Mouse (Mus musculus): ENCODE data around the gene Nin. TPM values are rescaled to one million over a fixed set of nuclear protein-coding genes. Genes with fewer than 3 reads are reported as not detected.

The Nin gene
- polyA plus RNA-seq, 1 experiment = 8.0 TPM

DNA sequence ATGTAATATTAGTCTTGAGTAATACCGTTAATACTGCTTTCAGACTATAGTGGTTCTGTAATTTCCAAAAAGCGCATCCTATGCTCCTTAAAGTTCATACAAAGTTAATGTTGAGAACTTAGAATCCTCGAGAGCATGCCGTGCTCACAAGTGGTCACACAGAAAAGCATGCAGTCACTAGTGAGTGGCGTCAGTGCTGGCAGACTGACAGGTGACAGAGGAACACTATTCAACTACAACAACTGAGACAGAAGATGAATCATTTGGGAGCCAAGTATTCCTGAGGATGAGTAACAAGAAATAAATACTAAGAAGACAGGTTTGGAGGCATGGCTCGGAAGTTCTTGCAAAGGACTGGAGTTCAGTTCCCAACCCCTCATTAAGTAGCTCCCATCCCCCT is 146.4 kb downstream of the Nin start:
- TF ChIP-seq MYOG (IDR thresholded peaks at IDR 0.05; ENCODE audit: control insufficient read depth, extremely low read depth, insufficient read length) (no peak), USF1 (IDR thresholded peaks at IDR 0.05; ENCODE audit: low read depth) (no peak), FOSL1 (IDR thresholded peaks at IDR 0.05; ENCODE audit: insufficient read depth, low read length, poor library complexity, severe bottlenecking) (no peak), CEBPB (IDR thresholded peaks at IDR 0.05; ENCODE audit: low read depth) (no peak), MYOD1 (IDR thresholded peaks at IDR 0.05; ENCODE audit: control insufficient read depth, insufficient read length, low read depth) (no peak), CTCF (IDR thresholded peaks at IDR 0.05; ENCODE audit: control insufficient read depth, insufficient read depth, insufficient read length) (no peak), MAX (IDR thresholded peaks at IDR 0.05) (no peak)
- Histone ChIP-seq H3ac (ENCODE audit: control insufficient read depth, insufficient read length, low read depth) (no peak overlapping the region), H3K27me3 (ENCODE audit: control insufficient read depth, insufficient read depth, insufficient read length) (no peaks in the 10 kb centered on the region), H3K79me3 (ENCODE audit: low read depth) (peaks cover 25% of the 10 kb centered on the region), H3K79me2 (ENCODE audit: control insufficient read depth, insufficient read depth) (peaks cover 39% of the 10 kb centered on the region), H3K36me3 (ENCODE audit: control insufficient read depth, insufficient read depth) (peaks cover 96% of the 10 kb centered on the region), H3K4me3 (ENCODE audit: insufficient read depth, poor library complexity, severe bottlenecking) (no peak overlapping the region)

DNA sequence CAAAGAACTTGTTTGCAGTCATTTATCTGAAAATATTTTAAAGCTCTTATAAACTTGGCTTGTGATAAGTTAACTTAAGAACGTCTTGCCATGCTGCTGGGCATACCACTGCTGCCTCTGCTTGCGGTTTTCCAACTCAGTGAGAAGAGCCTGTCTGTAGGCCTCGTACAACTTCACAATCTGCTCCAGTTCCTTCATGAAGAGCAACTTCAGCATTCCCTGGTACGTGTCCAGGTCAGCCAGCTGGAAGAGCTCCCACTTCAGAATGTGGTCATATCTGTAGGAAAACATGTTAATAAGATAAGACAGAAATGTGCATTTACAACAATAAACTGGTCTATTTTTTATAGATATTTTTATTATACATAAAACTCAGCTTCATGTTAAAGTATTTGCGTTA is 147.4 kb downstream of the Nin start:
- Histone ChIP-seq H3K27me3 (ENCODE audit: control insufficient read depth, insufficient read depth, insufficient read length) (no peaks in the 10 kb centered on the region), H3K36me3 (ENCODE audit: control insufficient read depth, insufficient read depth) (peaks cover 96% of the 10 kb centered on the region), H3K4me3 (ENCODE audit: insufficient read depth, poor library complexity, severe bottlenecking) (no peak overlapping the region), H3ac (ENCODE audit: control insufficient read depth, insufficient read length, low read depth) (no peak overlapping the region), H3K79me2 (ENCODE audit: control insufficient read depth, insufficient read depth) (peaks cover 28% of the 10 kb centered on the region), H3K79me3 (ENCODE audit: low read depth) (peaks cover 17% of the 10 kb centered on the region)
- TF ChIP-seq USF1 (IDR thresholded peaks at IDR 0.05; ENCODE audit: low read depth) (no peak), MYOG (IDR thresholded peaks at IDR 0.05; ENCODE audit: control insufficient read depth, extremely low read depth, insufficient read length) (no peak), CEBPB (IDR thresholded peaks at IDR 0.05; ENCODE audit: low read depth) (no peak), MYOD1 (IDR thresholded peaks at IDR 0.05; ENCODE audit: control insufficient read depth, insufficient read length, low read depth) (no peak), FOSL1 (IDR thresholded peaks at IDR 0.05; ENCODE audit: insufficient read depth, low read length, poor library complexity, severe bottlenecking) (no peak), MAX (IDR thresholded peaks at IDR 0.05) (no peak), CTCF (IDR thresholded peaks at IDR 0.05; ENCODE audit: control insufficient read depth, insufficient read depth, insufficient read length) (no peak)

DNA sequence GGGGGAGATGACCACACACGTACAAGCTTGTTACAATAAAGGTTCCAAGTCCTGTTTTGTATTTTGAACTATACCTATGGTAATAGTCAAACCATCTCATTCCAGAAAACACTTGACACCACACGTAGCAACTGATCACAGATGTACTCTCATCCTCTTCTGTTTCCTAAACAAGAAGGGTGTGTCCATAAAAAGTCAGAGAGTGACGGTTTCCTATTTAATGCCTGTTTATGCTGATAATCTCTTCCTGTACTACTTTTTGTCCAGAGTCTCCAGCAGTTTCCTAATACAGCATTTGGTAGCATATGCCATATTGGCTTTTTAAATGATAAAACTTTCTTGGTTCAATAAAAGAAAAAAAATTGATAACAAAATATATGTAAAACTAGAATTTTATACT is 147.9 kb downstream of the Nin start:
- H3K79me3 ChIP-seq (ENCODE audit: low read depth) = peaks cover 14% of the 10 kb centered on the region
- H3K79me2 ChIP-seq (ENCODE audit: control insufficient read depth, insufficient read depth) = peaks cover 24% of the 10 kb centered on the region
- no peak overlapping the region for H3ac ChIP-seq (ENCODE audit: control insufficient read depth, insufficient read length, low read depth)
- peaks cover 96% of the 10 kb centered on the region for H3K36me3 ChIP-seq (ENCODE audit: control insufficient read depth, insufficient read depth)
- no peak overlapping the region for H3K4me3 ChIP-seq (ENCODE audit: insufficient read depth, poor library complexity, severe bottlenecking)
- no peak for TF ChIP-seq MAX (IDR thresholded peaks at IDR 0.05)
- no peak for TF ChIP-seq MYOG (IDR thresholded peaks at IDR 0.05; ENCODE audit: control insufficient read depth, extremely low read depth, insufficient read length)
- TF ChIP-seq CEBPB (IDR thresholded peaks at IDR 0.05; ENCODE audit: low read depth) = no peak
- TF ChIP-seq FOSL1 (IDR thresholded peaks at IDR 0.05; ENCODE audit: insufficient read depth, low read length, poor library complexity, severe bottlenecking) = no peak
- TF ChIP-seq USF1 (IDR thresholded peaks at IDR 0.05; ENCODE audit: low read depth) = no peak
- TF ChIP-seq MYOD1 (IDR thresholded peaks at IDR 0.05; ENCODE audit: control insufficient read depth, insufficient read length, low read depth) = no peak
- TF ChIP-seq CTCF (IDR thresholded peaks at IDR 0.05; ENCODE audit: control insufficient read depth, insufficient read depth, insufficient read length) = no peak
- H3K27me3 ChIP-seq (ENCODE audit: control insufficient read depth, insufficient read depth, insufficient read length) = no peaks in the 10 kb centered on the region

DNA sequence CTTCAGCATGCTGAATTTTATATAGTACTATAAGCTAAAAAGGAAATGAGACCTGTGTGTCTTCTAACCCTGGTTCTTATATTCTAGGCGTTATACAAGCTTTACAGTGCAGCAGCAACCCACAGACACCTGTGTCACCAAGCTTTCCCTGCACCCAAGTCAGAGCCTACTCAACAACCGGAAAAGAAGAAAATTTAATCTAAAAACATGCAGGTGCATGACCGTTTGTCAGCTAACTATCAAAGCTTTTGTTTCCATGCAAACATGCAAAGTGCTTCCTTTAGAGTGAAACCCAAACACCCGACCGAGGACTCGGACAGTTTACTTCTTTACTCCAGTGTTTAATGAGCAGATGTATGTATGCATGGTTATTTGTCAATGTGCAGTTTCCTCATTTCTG is 150.4 kb downstream of the Nin start:
- H3K27me3 ChIP-seq (ENCODE audit: control insufficient read depth, insufficient read depth, insufficient read length) = no peaks in the 10 kb centered on the region
- peaks cover 88% of the 10 kb centered on the region for H3K36me3 ChIP-seq (ENCODE audit: control insufficient read depth, insufficient read depth)
- no peak overlapping the region for H3K4me3 ChIP-seq (ENCODE audit: insufficient read depth, poor library complexity, severe bottlenecking)
- no peaks in the 10 kb centered on the region for H3K79me3 ChIP-seq (ENCODE audit: low read depth)
- no peak overlapping the region for H3ac ChIP-seq (ENCODE audit: control insufficient read depth, insufficient read length, low read depth)
- H3K79me2 ChIP-seq (ENCODE audit: control insufficient read depth, insufficient read depth) = peaks cover 2% of the 10 kb centered on the region
- TF ChIP-seq MYOD1 (IDR thresholded peaks at IDR 0.05; ENCODE audit: control insufficient read depth, insufficient read length, low read depth) = no peak
- TF ChIP-seq CEBPB (IDR thresholded peaks at IDR 0.05; ENCODE audit: low read depth) = no peak
- TF ChIP-seq USF1 (IDR thresholded peaks at IDR 0.05; ENCODE audit: low read depth) = no peak
- no peak for TF ChIP-seq FOSL1 (IDR thresholded peaks at IDR 0.05; ENCODE audit: insufficient read depth, low read length, poor library complexity, severe bottlenecking)
- TF ChIP-seq MYOG (IDR thresholded peaks at IDR 0.05; ENCODE audit: control insufficient read depth, extremely low read depth, insufficient read length) = no peak
- no peak for TF ChIP-seq MAX (IDR thresholded peaks at IDR 0.05)
- no peak for TF ChIP-seq CTCF (IDR thresholded peaks at IDR 0.05; ENCODE audit: control insufficient read depth, insufficient read depth, insufficient read length)

DNA sequence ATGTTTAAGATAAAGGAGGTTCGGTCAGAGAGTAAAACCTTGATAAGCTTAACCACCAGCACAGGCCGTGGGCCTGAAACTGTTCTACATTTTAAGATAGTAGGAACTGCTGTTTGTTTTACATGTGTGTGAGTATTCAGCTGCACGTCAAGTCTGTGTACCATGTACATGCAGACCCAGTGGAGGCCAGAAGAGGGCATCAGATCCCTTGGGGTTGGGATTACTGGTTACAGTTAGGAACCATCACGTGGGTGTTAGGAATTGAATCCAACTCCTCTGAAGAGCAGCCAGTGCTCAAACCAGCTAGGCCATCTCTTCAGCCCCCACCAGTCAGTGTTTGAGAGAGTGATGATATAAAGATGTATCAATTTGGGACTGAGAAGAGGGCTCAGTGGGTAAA is 151.0 kb downstream of the Nin start:
- no peaks in the 10 kb centered on the region for H3K27me3 ChIP-seq (ENCODE audit: control insufficient read depth, insufficient read depth, insufficient read length)
- TF ChIP-seq CTCF (IDR thresholded peaks at IDR 0.05; ENCODE audit: control insufficient read depth, insufficient read depth, insufficient read length) = no peak
- TF ChIP-seq FOSL1 (IDR thresholded peaks at IDR 0.05; ENCODE audit: insufficient read depth, low read length, poor library complexity, severe bottlenecking) = no peak
- no peak for TF ChIP-seq CEBPB (IDR thresholded peaks at IDR 0.05; ENCODE audit: low read depth)
- no peak for TF ChIP-seq MYOG (IDR thresholded peaks at IDR 0.05; ENCODE audit: control insufficient read depth, extremely low read depth, insufficient read length)
- peak; percentile 29 for TF ChIP-seq MAX (IDR thresholded peaks at IDR 0.05)
- TF ChIP-seq MYOD1 (IDR thresholded peaks at IDR 0.05; ENCODE audit: control insufficient read depth, insufficient read length, low read depth) = no peak
- TF ChIP-seq USF1 (IDR thresholded peaks at IDR 0.05; ENCODE audit: low read depth) = peak; percentile 87
- peaks cover 88% of the 10 kb centered on the region for H3K36me3 ChIP-seq (ENCODE audit: control insufficient read depth, insufficient read depth)
- no peaks in the 10 kb centered on the region for H3K79me3 ChIP-seq (ENCODE audit: low read depth)
- H3K4me3 ChIP-seq (ENCODE audit: insufficient read depth, poor library complexity, severe bottlenecking) = no peak overlapping the region
- no peaks in the 10 kb centered on the region for H3K79me2 ChIP-seq (ENCODE audit: control insufficient read depth, insufficient read depth)
- H3ac ChIP-seq (ENCODE audit: control insufficient read depth, insufficient read length, low read depth) = no peak overlapping the region

Other genes starting within 250 kb of the Nin start
- 0.30 TPM for gene Atl1, start 221.1 kb downstream of the Nin start, polyA plus RNA-seq (2012; fragmentation: generic; extraction: Trizol)
- 8.3 TPM for gene Map4k5, start 220.5 kb downstream of the Nin start, polyA plus RNA-seq (2012; fragmentation: generic; extraction: Trizol)
- 25.3 TPM for gene Sav1, start 126.7 kb downstream of the Nin start, polyA plus RNA-seq (2012; fragmentation: generic; extraction: Trizol)
- not detected for gene Abhd12b, start 40.4 kb upstream of the Nin start, polyA plus RNA-seq (2012; fragmentation: generic; extraction: Trizol)
- not detected for gene Pygl, start 117.8 kb upstream of the Nin start, polyA plus RNA-seq (2012; fragmentation: generic; extraction: Trizol)
- gene Trim9, start 233.9 kb upstream of the Nin start, polyA plus RNA-seq (2012; fragmentation: generic; extraction: Trizol) = not detected